Mouse (Mus musculus) layer of hippocampus, adult 2 months (tissue): ENCODE measurements at regions not wholly inside any gene's neighbourhood (a gene's known extent, or its start where the extent isn't known, plus 50 kb on each side); places are given as distances from the start of the nearest gene placed in this dataset.

Experiments used
- DNase-seq, 2 experiments: peaks; one replicate each; pipeline ENCODE4 v3.0.0; 2022; ENCODE audit warnings: low spot score in 2 of 2
- H3K27ac ChIP-seq: fragments of 200-600 bp; 2 replicates; pipeline ENCODE4 v1.8.1; 2022
- H3K4me3 ChIP-seq: fragments of 200-600 bp; 2 replicates; pipeline ENCODE4 v1.8.1; 2022; ENCODE audit warnings: mild to moderate bottlenecking
- CTCF ChIP-seq: fragments of 200-600 bp; conservative IDR thresholded peaks from 2 replicates; pipeline ENCODE4 v1.8.1; 2022; ENCODE audit warnings: antibody characterized with exemption, mild to moderate bottlenecking, moderate library complexity

DNA sequence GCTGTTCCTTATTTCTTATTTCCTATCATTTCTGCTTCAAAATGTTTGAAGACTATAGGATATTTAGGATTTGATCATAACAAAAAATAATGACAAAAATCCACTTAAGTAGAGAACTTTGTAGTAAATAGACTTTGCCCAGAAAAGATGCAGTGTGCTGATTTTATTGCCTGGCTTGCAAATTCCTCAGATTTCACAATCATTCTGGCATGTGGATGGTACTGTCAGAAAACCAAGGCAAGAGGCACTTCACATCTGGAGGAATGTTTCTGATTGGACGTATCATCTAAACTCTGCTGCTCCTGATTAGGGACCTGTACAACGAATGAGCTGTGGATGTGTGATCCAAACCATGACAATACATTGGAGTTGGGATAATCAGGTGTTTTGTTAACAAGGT is 853.0 kb upstream of the Tenm3 start:
- DNase-seq, result no peak
- Histone ChIP-seq H3K27ac (no peak overlapping the region), H3K4me3 (no peak overlapping the region)
- no peak for TF ChIP-seq CTCF
